Mouse (Mus musculus): ENCODE results near the gene Rint1. TPM values are rescaled to one million over a fixed set of nuclear protein-coding genes. Genes with fewer than 3 reads are reported as not detected.

The Rint1 gene
- polyA plus RNA-seq, 1 experiment from 2014 or later: 29.8 TPM

- no peaks in the 10 kb centered on the region for H3K9me3 ChIP-seq (ENCODE audit: control insufficient read depth, low read length)
- no peak for ATAC-seq (ENCODE audit: low FRiP score, low TSS enrichment)
- H3K27ac ChIP-seq (replicated peaks; ENCODE audit: low read depth, low read length): no peak overlapping the region
- DNase-seq: no peak
- H3K27me3 ChIP-seq (ENCODE audit: control insufficient read depth, insufficient read depth, low read length): no peaks in the 10 kb centered on the region
- no peak overlapping the region for H3K4me2 ChIP-seq (ENCODE audit: low read length)
- no peaks in the 10 kb centered on the region for H3K4me1 ChIP-seq (ENCODE audit: control insufficient read depth, insufficient read depth, low read length)
- WGBS: 92% methylated on average over 13 of the region's 13 CpGs
- no peaks in the 10 kb centered on the region for H3K36me3 ChIP-seq (ENCODE audit: control insufficient read depth, insufficient read depth, low read length)
- H3K9ac ChIP-seq (replicated peaks; ENCODE audit: low read length): no peak overlapping the region
- H3K4me3 ChIP-seq (replicated peaks; ENCODE audit: low read depth, low read length): no peak overlapping the region
Observed at GRCm38 (mm10) chr5:23864054-23864965, 76.8 kb downstream of the Rint1 start.

- H3K27ac ChIP-seq (replicated peaks; ENCODE audit: low read depth, low read length): no peak overlapping the region
- H3K4me3 ChIP-seq (replicated peaks; ENCODE audit: low read depth, low read length): no peak overlapping the region
- H3K4me1 ChIP-seq (ENCODE audit: control insufficient read depth, insufficient read depth, low read length): no peaks in the 10 kb centered on the region
- no peak overlapping the region for H3K4me2 ChIP-seq (ENCODE audit: low read length)
- no peak overlapping the region for H3K9ac ChIP-seq (replicated peaks; ENCODE audit: low read length)
- H3K9me3 ChIP-seq (ENCODE audit: control insufficient read depth, low read length): no peaks in the 10 kb centered on the region
- ATAC-seq (ENCODE audit: low FRiP score, low TSS enrichment) (no peak), DNase-seq (no peak)
- 76% methylated on average over 5 of the region's 5 CpGs for WGBS
- no peaks in the 10 kb centered on the region for H3K36me3 ChIP-seq (ENCODE audit: control insufficient read depth, insufficient read depth, low read length)
- no peaks in the 10 kb centered on the region for H3K27me3 ChIP-seq (ENCODE audit: control insufficient read depth, insufficient read depth, low read length)
Observed at GRCm38 (mm10) chr5:23865941-23866340, 78.4 kb downstream of the Rint1 start.

Other genes with a start within 250 kb of the Rint1 start
- 113 and 121 TPM in 2 replicates for gene Srpk2, start 103.1 kb upstream of the Rint1 start, polyA plus RNA-seq (2014; fragmentation: Nextera tagmentation; extraction: Ambion mirVana)
- gene Pus7, start 4.0 kb upstream of the Rint1 start, polyA plus RNA-seq (2014; fragmentation: Nextera tagmentation; extraction: Ambion mirVana): 11.7 and 15.2 TPM in 2 replicates
- gene Tomm7, start 56.5 kb downstream of the Rint1 start, polyA plus RNA-seq (2014; fragmentation: Nextera tagmentation; extraction: Ambion mirVana): 84.0 and 103 TPM in 2 replicates
- 23.9 and 49.0 TPM in 2 replicates for gene Fam126a, start 243.0 kb downstream of the Rint1 start, polyA plus RNA-seq (2014; fragmentation: Nextera tagmentation; extraction: Ambion mirVana)